Mouse (Mus musculus): ENCODE data around the gene Olfr68. TPM values are rescaled to one million over a fixed set of nuclear protein-coding genes. Genes with fewer than 3 reads are reported as not detected.
"Not testable (repeated sequence)": the region's sequence is repeated elsewhere in the genome, so short reads cannot be mapped to it uniquely, and the experiment has no call there.

Olfr68 gene
- polyA plus RNA-seq, 1 experiment from 2014 or later, result not detected

DNA sequence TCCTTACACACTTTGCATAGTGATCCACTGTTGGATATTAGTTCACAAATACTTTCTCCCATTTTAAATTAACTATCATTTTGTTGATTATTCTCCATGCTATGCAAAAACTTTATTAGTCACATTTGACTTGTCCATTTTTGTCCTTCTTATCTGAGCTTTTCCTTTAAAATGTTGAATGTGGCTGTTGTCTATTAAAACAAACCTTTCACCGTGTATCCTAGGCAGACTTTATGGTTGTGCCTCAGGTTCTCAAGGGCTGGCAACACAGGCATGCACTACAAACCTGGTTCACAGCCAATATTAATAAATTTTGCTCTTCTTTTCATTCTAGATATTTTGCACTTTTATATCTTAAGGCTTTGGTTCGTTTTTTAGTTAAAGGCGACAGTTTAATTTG lies 31.2 kb upstream of the Olfr68 start:
- H3K4me1 ChIP-seq, result peaks cover 9% of the 10 kb centered on the region
- no peaks in the 10 kb centered on the region for H3K36me3 ChIP-seq
- no peak overlapping the region; the same call in 1 of the 2 replicates for H3K4me2 ChIP-seq
- H3K27me3 ChIP-seq (replicated peaks), result no peaks in the 10 kb centered on the region
- H3K4me3 ChIP-seq, result no peak overlapping the region
- no peak overlapping the region for H3K9ac ChIP-seq
- ATAC-seq (ENCODE audit: extremely low read depth, insufficient number of reproducible peaks, low FRiP score, low TSS enrichment), result no peak
- H3K27ac ChIP-seq (replicated peaks), result no peak overlapping the region
- no peaks in the 10 kb centered on the region for H3K9me3 ChIP-seq
- 66% methylated on average over 3 of the region's 3 CpGs for WGBS

DNA sequence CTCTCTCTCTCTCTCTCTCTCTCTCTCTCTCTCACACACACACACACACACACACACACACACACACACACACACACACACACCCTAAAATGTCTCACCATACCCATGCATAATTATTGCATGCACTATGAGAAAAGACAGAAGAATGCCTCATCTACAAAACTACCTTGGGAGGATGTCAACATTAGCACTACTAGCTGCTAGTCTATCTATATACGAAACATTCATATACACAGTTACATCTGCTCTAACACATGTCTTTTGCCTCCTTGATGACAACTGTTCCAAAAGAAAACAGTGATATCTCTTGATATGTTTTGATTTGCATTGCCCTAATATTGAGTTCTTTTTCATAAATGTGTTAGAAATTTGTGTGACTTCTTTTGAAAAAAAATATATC lies 30.8 kb upstream of the Olfr68 start:
- Histone ChIP-seq H3K9ac (no peak overlapping the region), H3K36me3 (no peaks in the 10 kb centered on the region), H3K4me1 (peaks cover 9% of the 10 kb centered on the region), H3K4me3 (no peak overlapping the region), H3K4me2 (peak overlapping the region; percentile 29; the same call in 1 of the 2 replicates), H3K9me3 (no peaks in the 10 kb centered on the region), H3K27me3 (replicated peaks) (no peaks in the 10 kb centered on the region), H3K27ac (replicated peaks) (no peak overlapping the region)
- no peak for ATAC-seq (ENCODE audit: extremely low read depth, insufficient number of reproducible peaks, low FRiP score, low TSS enrichment)
- 68% methylated on average over 1 of the region's 1 CpGs for WGBS

DNA sequence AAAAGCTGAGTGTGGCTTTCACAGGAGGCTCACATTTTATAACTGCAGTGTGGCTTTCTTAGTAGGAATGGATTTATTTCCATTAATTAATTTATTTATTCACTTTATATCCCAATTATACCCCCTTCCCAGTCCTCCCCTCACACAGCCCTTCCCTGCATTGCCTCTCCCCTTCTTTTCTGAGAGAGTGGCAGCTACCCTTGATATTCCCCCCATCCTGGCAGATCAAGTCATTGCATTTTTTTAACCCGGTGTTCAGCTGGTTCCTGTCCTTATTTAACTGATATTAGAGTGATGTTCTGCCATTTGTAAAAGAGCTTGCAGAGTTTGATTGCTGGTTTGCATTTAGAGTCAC lies 30.3 kb upstream of the Olfr68 start:
- H3K27me3 ChIP-seq (replicated peaks), result no peaks in the 10 kb centered on the region
- no peaks in the 10 kb centered on the region for H3K36me3 ChIP-seq
- H3K4me2 ChIP-seq, result peak overlapping the region; percentile 29
- ATAC-seq (ENCODE audit: extremely low read depth, insufficient number of reproducible peaks, low FRiP score, low TSS enrichment), result no peak
- no peak overlapping the region for H3K9ac ChIP-seq
- peak overlapping the region; percentile 50; the same call in 1 of the 2 replicates for H3K27ac ChIP-seq (replicated peaks)
- no peak overlapping the region for H3K4me3 ChIP-seq
- 37% methylated on average over 1 of the region's 1 CpGs for WGBS
- H3K9me3 ChIP-seq, result no peaks in the 10 kb centered on the region
- H3K4me1 ChIP-seq, result peaks cover 9% of the 10 kb centered on the region

DNA sequence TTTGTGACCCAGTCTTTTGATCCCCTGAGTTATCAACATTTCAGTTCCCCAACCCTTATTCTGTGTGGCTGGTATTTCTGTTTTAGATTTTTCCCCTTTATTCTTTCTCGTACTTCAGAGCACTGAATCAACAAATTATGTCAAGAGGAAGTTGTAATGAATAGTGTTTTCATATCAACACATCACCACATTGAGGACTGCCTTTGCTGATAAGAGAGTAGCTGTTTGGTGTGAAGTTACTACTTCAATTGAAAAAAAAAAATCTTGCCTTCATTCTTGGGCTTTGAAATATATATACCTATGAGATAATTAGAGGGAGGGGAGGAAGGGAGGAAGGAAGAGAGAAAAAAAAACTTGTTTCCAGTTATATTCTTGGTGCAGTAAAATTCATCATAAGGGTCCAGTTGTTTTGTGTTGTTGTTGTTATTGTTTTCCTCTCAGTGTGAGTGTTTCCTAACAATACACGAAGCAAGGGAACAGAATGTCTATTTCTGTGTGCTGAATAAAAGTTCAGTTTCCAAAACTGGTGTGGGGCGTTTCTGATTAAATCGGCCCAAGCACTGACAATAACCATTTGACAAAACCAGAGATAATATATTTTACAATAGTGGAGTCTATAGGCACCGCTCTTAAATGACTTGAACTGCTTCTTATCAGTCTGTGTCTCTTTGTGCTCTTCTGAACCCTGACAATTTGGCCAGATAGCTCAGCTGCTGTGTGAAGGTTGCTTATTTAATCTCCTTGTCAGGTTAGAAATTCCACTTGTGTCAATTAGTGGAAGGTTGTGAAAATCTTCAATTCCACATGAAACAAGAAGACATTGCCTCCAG lies 29.7 kb upstream of the Olfr68 start:
- no peak overlapping the region; the same call in 1 of the 2 replicates for H3K9ac ChIP-seq
- no peak overlapping the region for H3K4me3 ChIP-seq
- H3K27me3 ChIP-seq (replicated peaks), result no peaks in the 10 kb centered on the region
- peaks cover 9% of the 10 kb centered on the region for H3K4me1 ChIP-seq
- 28% methylated on average over 5 of the region's 5 CpGs for whole genome bisulfite sequencing
- H3K36me3 ChIP-seq, result no peaks in the 10 kb centered on the region
- no peaks in the 10 kb centered on the region for H3K9me3 ChIP-seq
- H3K27ac ChIP-seq (replicated peaks), result peak overlapping the region; percentile 50; the same call in 1 of the 2 replicates
- H3K4me2 ChIP-seq, result peak overlapping the region; percentile 29
- ATAC-seq (ENCODE audit: extremely low read depth, insufficient number of reproducible peaks, low FRiP score, low TSS enrichment), result no peak

DNA sequence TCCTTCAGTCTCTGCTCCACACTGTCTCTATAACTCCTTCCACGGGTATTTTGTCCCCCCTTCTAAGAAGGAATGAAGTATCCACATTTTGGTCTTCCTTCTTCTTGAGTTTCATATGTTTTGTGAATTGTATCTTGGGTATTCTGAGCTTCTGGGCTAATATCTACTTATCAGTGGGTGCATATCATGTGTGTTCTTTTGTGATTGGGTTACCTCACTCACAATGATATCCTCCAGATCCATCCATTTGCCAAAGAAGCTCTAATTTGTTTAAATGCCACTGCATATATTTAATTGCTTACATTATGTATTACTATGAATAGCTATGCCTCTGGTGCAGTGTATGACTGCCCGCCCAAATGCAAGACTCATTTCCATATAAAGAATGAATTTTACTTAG lies 28.6 kb upstream of the Olfr68 start:
- not testable (repeated sequence) for H3K4me1 ChIP-seq; H3K9me3 ChIP-seq; H3K4me2 ChIP-seq; ATAC-seq (ENCODE audit: extremely low read depth, insufficient number of reproducible peaks, low FRiP score, low TSS enrichment); H3K4me3 ChIP-seq; H3K36me3 ChIP-seq; H3K27me3 ChIP-seq (replicated peaks); H3K9ac ChIP-seq; H3K27ac ChIP-seq (replicated peaks)
- 54% methylated on average over 2 of the region's 2 CpGs for WGBS

DNA sequence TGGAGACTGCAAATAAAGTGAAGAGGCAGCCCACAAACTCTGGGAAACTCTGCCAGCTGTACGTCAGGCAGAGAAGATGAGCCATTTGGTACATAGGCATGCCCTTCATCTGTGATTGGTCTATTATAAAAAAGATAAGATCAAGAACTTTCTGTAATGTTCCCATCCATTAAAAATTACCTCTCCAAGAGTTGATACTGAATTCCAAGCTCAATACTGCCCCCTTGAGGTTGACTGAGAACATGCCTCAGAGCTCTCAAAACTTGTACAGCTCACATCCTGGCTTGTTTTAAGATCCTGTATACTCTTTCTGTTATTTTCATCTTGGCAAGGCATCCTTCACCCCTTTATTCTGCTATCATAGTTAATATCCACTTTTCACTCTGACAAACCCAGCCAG lies 27.4 kb upstream of the Olfr68 start:
- no peaks in the 10 kb centered on the region for H3K27me3 ChIP-seq (replicated peaks)
- H3K9me3 ChIP-seq, result 0 out of 2 replicates have a peak, but pooled peaks cover 2% of the 10 kb centered on the region
- H3K4me2 ChIP-seq, result no peak overlapping the region
- H3K4me1 ChIP-seq, result peaks cover 9% of the 10 kb centered on the region
- no peak overlapping the region for H3K9ac ChIP-seq
- H3K36me3 ChIP-seq, result no peaks in the 10 kb centered on the region
- no peak overlapping the region for H3K27ac ChIP-seq (replicated peaks)
- H3K4me3 ChIP-seq, result no peak overlapping the region
- no peak for ATAC-seq (ENCODE audit: extremely low read depth, insufficient number of reproducible peaks, low FRiP score, low TSS enrichment)
- 63% methylated on average over 1 of the region's 1 CpGs for WGBS

DNA sequence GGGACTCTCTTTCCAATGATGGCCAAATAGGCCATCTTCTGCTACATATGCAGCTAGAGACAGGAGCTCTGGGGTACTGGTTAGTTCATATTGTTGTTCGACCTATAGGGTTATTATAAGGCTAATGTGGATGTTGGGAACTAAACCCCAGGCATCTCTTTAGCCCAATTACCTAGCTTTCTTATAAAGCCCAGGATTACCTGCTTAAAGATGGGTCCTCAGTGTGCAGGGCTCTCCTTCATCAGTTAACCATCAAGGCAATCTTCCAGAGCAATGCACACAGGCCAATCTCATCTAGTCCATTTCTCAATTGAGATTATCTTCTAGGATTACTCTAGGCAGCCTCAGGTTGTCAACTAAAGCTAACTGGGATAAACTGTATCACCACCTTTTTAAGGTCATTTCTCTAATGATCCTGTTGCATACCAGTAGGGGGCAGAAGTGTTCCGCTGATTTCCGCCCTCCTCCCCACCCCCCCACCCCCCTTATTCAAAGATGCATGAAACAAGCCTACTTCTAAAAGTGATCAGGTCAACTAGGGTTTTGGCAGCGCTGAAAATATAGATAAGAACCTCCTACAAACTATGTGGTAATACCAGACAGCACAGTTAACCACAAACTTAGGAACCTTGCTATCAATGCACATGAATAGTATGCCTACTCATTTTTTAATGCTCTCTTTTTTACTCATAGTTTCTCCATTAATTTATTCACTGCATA lies 13.3 kb upstream of the Olfr68 start:
- no peak overlapping the region for H3K4me2 ChIP-seq
- H3K9me3 ChIP-seq, result no peaks in the 10 kb centered on the region
- no peaks in the 10 kb centered on the region for H3K36me3 ChIP-seq
- no peak; the same call in 1 of the 2 replicates for ATAC-seq (ENCODE audit: extremely low read depth, insufficient number of reproducible peaks, low FRiP score, low TSS enrichment)
- no peak overlapping the region for H3K4me3 ChIP-seq
- no peak overlapping the region for H3K27ac ChIP-seq (replicated peaks)
- H3K4me1 ChIP-seq, result no peaks in the 10 kb centered on the region
- H3K9ac ChIP-seq, result no peak overlapping the region
- H3K27me3 ChIP-seq (replicated peaks), result no peaks in the 10 kb centered on the region
- WGBS, result 22% methylated on average over 4 of the region's 4 CpGs

DNA sequence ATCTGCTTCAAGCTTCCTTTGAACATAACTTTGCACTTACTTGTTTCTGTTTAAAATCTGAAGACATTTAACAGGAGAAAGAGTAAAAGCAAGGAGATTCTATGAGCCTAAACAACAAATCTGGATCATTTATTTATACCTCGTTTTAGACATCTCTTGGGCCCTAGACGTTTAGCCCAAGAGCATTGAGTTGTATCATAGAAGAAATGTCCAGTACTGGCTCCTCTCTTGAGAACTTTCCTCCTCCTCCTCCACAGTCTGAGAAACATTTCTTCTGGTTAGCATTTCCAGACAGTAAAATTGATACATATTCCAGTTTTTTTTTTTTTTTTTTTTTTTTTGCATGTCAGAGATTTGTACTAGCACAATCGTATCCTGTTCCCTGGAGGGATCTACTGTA lies 12.2 kb upstream of the Olfr68 start, which contains the start of gene Olfr67:
Gene Olfr67, minus strand, starts transcription at position 101 of the 400 bp plus-strand sequence.
- H3K36me3 ChIP-seq, result no peaks in the 10 kb centered on the region
- WGBS, result 64% methylated on average over 3 of the region's 3 CpGs
- no peak within 1 kb of the TSS for H3K27ac ChIP-seq (replicated peaks)
- no peak for ATAC-seq (ENCODE audit: extremely low read depth, insufficient number of reproducible peaks, low FRiP score, low TSS enrichment)
- no peak within 1 kb of the TSS for H3K4me3 ChIP-seq
- H3K9me3 ChIP-seq, result no peaks in the 10 kb centered on the region
- H3K9ac ChIP-seq, result no peak within 1 kb of the TSS
- no peaks in the 10 kb centered on the region for H3K4me1 ChIP-seq
- no peak within 1 kb of the TSS for H3K4me2 ChIP-seq
- no peaks in the 10 kb centered on the region for H3K27me3 ChIP-seq (replicated peaks)

DNA sequence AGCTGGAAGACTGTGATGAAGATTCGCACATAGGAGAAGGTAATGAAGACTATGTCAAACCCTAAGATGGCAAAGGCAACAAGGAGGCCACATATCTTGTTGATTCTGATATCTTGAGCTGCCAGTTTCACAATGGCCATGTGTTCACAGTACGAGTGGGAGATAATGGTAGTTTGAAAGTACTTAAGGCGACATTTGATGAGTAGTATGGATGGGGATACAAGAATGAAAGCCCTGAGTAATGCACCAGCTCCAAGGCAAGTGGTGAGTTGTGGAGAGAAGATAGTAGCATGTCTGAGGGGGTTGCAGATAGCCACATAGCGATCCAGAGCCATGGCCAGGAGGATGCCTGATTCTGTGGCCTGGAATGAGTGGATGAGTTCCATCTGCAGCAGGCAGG lies 1.8 kb downstream of the Olfr68 start:
- H3K27ac ChIP-seq (replicated peaks); H3K4me3 ChIP-seq; H3K36me3 ChIP-seq; H3K4me2 ChIP-seq; ATAC-seq (ENCODE audit: extremely low read depth, insufficient number of reproducible peaks, low FRiP score, low TSS enrichment); H3K4me1 ChIP-seq; H3K9me3 ChIP-seq; H3K27me3 ChIP-seq (replicated peaks); H3K9ac ChIP-seq: not testable (repeated sequence)
- 57% methylated on average over 4 of the region's 4 CpGs for WGBS

DNA sequence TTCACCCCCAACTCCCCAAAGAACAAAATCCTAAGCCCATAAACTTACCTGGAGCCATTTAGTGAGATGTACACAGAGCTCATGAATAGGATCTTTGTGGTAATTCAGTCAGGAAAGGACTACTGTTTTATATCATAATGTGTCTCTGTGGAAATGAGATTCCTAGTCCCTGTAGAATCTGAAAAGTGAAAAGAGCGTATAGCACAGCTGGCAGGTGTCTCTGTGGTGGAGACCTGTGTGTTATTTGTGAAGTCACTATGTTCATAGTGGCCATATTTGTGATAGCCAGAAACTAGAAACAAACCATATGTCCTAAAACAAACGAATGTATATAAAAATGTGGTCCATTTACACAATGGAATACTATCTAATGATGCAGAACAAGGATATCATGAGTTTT lies 8.0 kb downstream of the Olfr68 start, which contains the start of gene Olfr69:
Gene Olfr69, minus strand, starts transcription at position 101 of the 400 bp plus-strand sequence.
- H3K4me1 ChIP-seq, result no peaks in the 10 kb centered on the region
- H3K9me3 ChIP-seq, result no peaks in the 10 kb centered on the region
- no peak within 1 kb of the TSS for H3K27ac ChIP-seq (replicated peaks)
- no peaks in the 10 kb centered on the region for H3K36me3 ChIP-seq
- no peak within 1 kb of the TSS for H3K4me3 ChIP-seq
- H3K9ac ChIP-seq, result no peak within 1 kb of the TSS
- no peak for ATAC-seq (ENCODE audit: extremely low read depth, insufficient number of reproducible peaks, low FRiP score, low TSS enrichment)
- H3K27me3 ChIP-seq (replicated peaks), result no peaks in the 10 kb centered on the region
- no peak within 1 kb of the TSS for H3K4me2 ChIP-seq
- 68% methylated on average over 2 of the region's 2 CpGs for WGBS

DNA sequence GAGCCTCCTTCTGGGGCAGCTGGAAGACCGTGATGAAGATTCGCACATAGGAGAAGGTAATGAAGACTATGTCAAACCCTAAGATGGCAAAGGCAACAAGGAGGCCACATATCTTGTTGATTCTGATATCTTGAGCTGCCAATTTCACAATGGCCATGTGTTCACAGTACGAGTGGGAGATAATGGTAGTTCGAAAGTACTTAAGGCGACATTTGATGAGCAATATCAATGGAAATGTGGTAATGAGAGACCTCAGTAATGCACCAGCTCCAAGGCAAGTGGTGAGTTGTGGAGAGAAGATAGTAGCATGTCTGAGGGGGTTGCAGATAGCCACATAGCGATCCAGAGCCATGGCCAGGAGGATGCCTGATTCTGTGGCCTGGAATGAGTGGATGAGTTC lies 11.8 kb downstream of the Olfr68 start:
- whole genome bisulfite sequencing, result 70% methylated on average over 6 of the region's 6 CpGs
- not testable (repeated sequence) for H3K9ac ChIP-seq; H3K27ac ChIP-seq (replicated peaks); H3K36me3 ChIP-seq; H3K4me3 ChIP-seq; H3K4me1 ChIP-seq; H3K4me2 ChIP-seq; H3K9me3 ChIP-seq; ATAC-seq (ENCODE audit: extremely low read depth, insufficient number of reproducible peaks, low FRiP score, low TSS enrichment); H3K27me3 ChIP-seq (replicated peaks)
